Mouse (Mus musculus): ENCODE results near the gene Kcnk4.

GRCm38 (mm10) chr19:6931002-6931401 lies 3.3 kb downstream of the Kcnk4 start:
- TF ChIP-seq CTCF (IDR thresholded peaks at IDR 0.05; ENCODE audit: extremely low read depth, insufficient read length, insufficient replicate concordance, low read depth, low read length), result no peak
- no peak for TF ChIP-seq POLR2A (IDR thresholded peaks at IDR 0.05; ENCODE audit: low read depth, low read length)
